Comparison of ENCODE assay signal across 31 mouse cellular contexts in the genomic region with DNA sequence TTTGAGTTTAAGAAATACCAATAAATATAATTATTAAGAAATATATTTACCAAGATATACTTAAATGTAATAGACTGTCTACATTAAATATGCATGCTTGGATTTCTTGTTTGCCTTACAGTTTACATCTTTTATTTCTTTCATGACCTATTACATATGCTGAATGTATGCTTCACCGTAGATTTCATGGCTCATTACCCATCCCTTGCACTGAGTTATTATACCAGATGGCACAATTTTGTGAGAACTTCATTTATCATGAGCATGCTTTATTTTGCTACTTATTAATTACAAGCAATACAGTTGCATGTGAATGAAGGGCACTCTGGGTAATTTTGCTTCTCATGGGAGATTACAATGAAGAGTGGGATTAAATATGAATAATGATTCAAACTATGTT.
A peak's percentile ranks its signal among the peaks of the same experiment; 100 is the strongest.
DNase-seq lines count a peak whose midpoint lies in the region; ATAC-seq and TF ChIP-seq lines count a peak whose summit lies in the region.
"Had no signal": no experiment of that assay in that cellular context is flagged by ENCODE, and none has a peak within 500 bp of the region (broad histone marks: within the 10 kb centered on the region; RNA-seq: fewer than 3 reads in every experiment).

No protein-coding gene starts in this region.

- H3K27ac ChIP-seq in hindbrain, embryonic 11.5 days (ENCODE audit: low read depth, low read length): no peak overlapping the region
- no peak overlapping the region for H3K27ac ChIP-seq in hindbrain, embryonic 10.5 days
- no peak overlapping the region for H3K27ac ChIP-seq in midbrain, postnatal 0 days (ENCODE audit: low read depth, low read length)
- H3K27ac ChIP-seq in midbrain, embryonic 13.5 days: no peak overlapping the region
- H3K27ac ChIP-seq in hindbrain, postnatal 0 days: no peak overlapping the region
- H3K27ac ChIP-seq: embryonic facial prominence, embryonic 10.5 days; embryonic facial prominence, embryonic 13.5 days; forebrain, embryonic 12.5 days; gastrocnemius, adult 2 months; heart, embryonic 15.5 days; hindbrain, embryonic 15.5 days had no signal

- TF ChIP-seq CTCF in midbrain, postnatal 0 days (IDR thresholded peaks at IDR 0.05): no peak
- no peak for TF ChIP-seq CTCF in hindbrain, postnatal 0 days (IDR thresholded peaks at IDR 0.05; ENCODE audit: low read depth)

- no peaks in the 10 kb centered on the region for H3K9me3 ChIP-seq in hindbrain, embryonic 11.5 days (ENCODE audit: control insufficient read depth, low read length)
- H3K9me3 ChIP-seq in hindbrain, embryonic 10.5 days: no peaks in the 10 kb centered on the region
- H3K9me3 ChIP-seq in midbrain, postnatal 0 days (ENCODE audit: low read length): no peaks in the 10 kb centered on the region
- H3K9me3 ChIP-seq in midbrain, embryonic 13.5 days: no peaks in the 10 kb centered on the region
- no peaks in the 10 kb centered on the region for H3K9me3 ChIP-seq in hindbrain, postnatal 0 days (ENCODE audit: low read length)
- H3K9me3 ChIP-seq: embryonic facial prominence, embryonic 10.5 days; embryonic facial prominence, embryonic 13.5 days; forebrain, embryonic 12.5 days; G1E; heart, embryonic 15.5 days; hindbrain, embryonic 15.5 days had no signal

- WGBS in hindbrain, embryonic 11.5 days: 83% methylated on average over 1 of the region's 1 CpGs
- WGBS in hindbrain, embryonic 10.5 days: 83% methylated on average over 1 of the region's 1 CpGs
- 64% methylated on average over 1 of the region's 1 CpGs for WGBS in midbrain, postnatal 0 days
- WGBS in midbrain, embryonic 13.5 days: 84% methylated on average over 1 of the region's 1 CpGs
- WGBS in hindbrain, postnatal 0 days: 38% methylated on average over 1 of the region's 1 CpGs

- no peaks in the 10 kb centered on the region for H3K27me3 ChIP-seq in hindbrain, embryonic 11.5 days (ENCODE audit: control insufficient read depth, insufficient read depth, low read length)
- H3K27me3 ChIP-seq in hindbrain, embryonic 10.5 days (ENCODE audit: insufficient read depth, poor library complexity, severe bottlenecking): no peaks in the 10 kb centered on the region
- H3K27me3 ChIP-seq in midbrain, postnatal 0 days (ENCODE audit: insufficient read depth, low read length): no peaks in the 10 kb centered on the region
- no peaks in the 10 kb centered on the region for H3K27me3 ChIP-seq in midbrain, embryonic 13.5 days
- H3K27me3 ChIP-seq in hindbrain, postnatal 0 days (ENCODE audit: insufficient read depth, low read length): no peaks in the 10 kb centered on the region
- H3K27me3 ChIP-seq: CH12.LX; embryonic facial prominence, embryonic 13.5 days; forebrain, embryonic 12.5 days; heart, embryonic 12.5 days; heart, embryonic 15.5 days; hindbrain, embryonic 15.5 days; Patski had no signal

- H3K4me3 ChIP-seq in hindbrain, embryonic 11.5 days (ENCODE audit: low read depth, low read length): no peak overlapping the region
- no peak overlapping the region for H3K4me3 ChIP-seq in hindbrain, embryonic 10.5 days
- no peak overlapping the region for H3K4me3 ChIP-seq in midbrain, postnatal 0 days (ENCODE audit: low read depth, low read length)
- no peak overlapping the region for H3K4me3 ChIP-seq in midbrain, embryonic 13.5 days (replicated peaks)
- no peak overlapping the region for H3K4me3 ChIP-seq in hindbrain, postnatal 0 days (ENCODE audit: low read length)
- H3K4me3 ChIP-seq: embryonic facial prominence, embryonic 10.5 days; embryonic facial prominence, embryonic 13.5 days; erythroblast, embryonic 14.5 days; forebrain, embryonic 12.5 days; gastrocnemius, adult 2 months; heart, embryonic 12.5 days; heart, embryonic 15.5 days; hindbrain, embryonic 15.5 days had no signal

- no peak overlapping the region for H3K4me2 ChIP-seq in hindbrain, embryonic 11.5 days (replicated peaks; ENCODE audit: low read depth, low read length)
- H3K4me2 ChIP-seq in midbrain, postnatal 0 days (ENCODE audit: low read depth, low read length, poor library complexity, severe bottlenecking): no peak overlapping the region
- no peak overlapping the region for H3K4me2 ChIP-seq in midbrain, embryonic 13.5 days (replicated peaks)
- no peak overlapping the region for H3K4me2 ChIP-seq in hindbrain, postnatal 0 days (ENCODE audit: low read depth, low read length)
- H3K4me2 ChIP-seq: embryonic facial prominence, embryonic 13.5 days; forebrain, embryonic 12.5 days; heart, embryonic 12.5 days; heart, embryonic 15.5 days; hindbrain, embryonic 15.5 days had no signal

- DNase-seq in hindbrain, embryonic 11.5 days (ENCODE audit: low spot score): no peak
- no peak for DNase-seq in hindbrain, embryonic 10.5 days (ENCODE audit: low spot score)
- peak; percentile 31 for DNase-seq in midbrain, postnatal 0 days (ENCODE audit: low spot score)
- peak; percentile 30 for DNase-seq in hindbrain, postnatal 0 days (ENCODE audit: low spot score)
- no peak for DNase-seq in layer of hippocampus, postnatal 36 days
- DNase-seq in layer of hippocampus, adult 9-11 months: no peak
- DNase-seq: adrenal gland, postnatal 14 days; B cell, adult 2 months; cerebellum, adult 11-12 months; cerebellum, adult 8-10 months; cerebellum, postnatal 36 days; embryo, embryonic 11 days; forebrain, postnatal 0 days; gastrocnemius, adult 2 months; gastrocnemius, postnatal 14 days; heart, adult 18-20 months; heart, postnatal 10 days; heart, postnatal 36 days had no signal

- no peak overlapping the region for H3K9ac ChIP-seq in hindbrain, embryonic 11.5 days (ENCODE audit: low read depth, low read length)
- H3K9ac ChIP-seq in midbrain, postnatal 0 days (replicated peaks; ENCODE audit: low read length, poor library complexity, severe bottlenecking): no peak overlapping the region
- no peak overlapping the region for H3K9ac ChIP-seq in midbrain, embryonic 13.5 days (replicated peaks)
- H3K9ac ChIP-seq in hindbrain, postnatal 0 days (replicated peaks; ENCODE audit: low read length): no peak overlapping the region
- H3K9ac ChIP-seq: embryonic facial prominence, embryonic 13.5 days; forebrain, embryonic 12.5 days; forebrain, postnatal 0 days; heart, embryonic 12.5 days; heart, embryonic 15.5 days; hindbrain, embryonic 15.5 days had no signal

- ATAC-seq in hindbrain, embryonic 11.5 days (ENCODE audit: low FRiP score): peak; percentile 38; the same call in 1 of the 2 replicates
- no peak for ATAC-seq in midbrain, postnatal 0 days (ENCODE audit: low FRiP score)
- no peak for ATAC-seq in midbrain, embryonic 13.5 days
- no peak for ATAC-seq in hindbrain, postnatal 0 days
- ATAC-seq: forebrain, postnatal 0 days; inflammation-experienced regulatory T-cells, adult 6 months; intestine, embryonic 16.5 days; Patski had no signal

- no peaks in the 10 kb centered on the region for H3K36me3 ChIP-seq in hindbrain, embryonic 11.5 days (ENCODE audit: control insufficient read depth, insufficient read depth, low read length)
- H3K36me3 ChIP-seq in hindbrain, embryonic 10.5 days: no peaks in the 10 kb centered on the region
- H3K36me3 ChIP-seq in midbrain, postnatal 0 days (ENCODE audit: insufficient read depth, low read length): no peaks in the 10 kb centered on the region
- no peaks in the 10 kb centered on the region for H3K36me3 ChIP-seq in midbrain, embryonic 13.5 days
- no peaks in the 10 kb centered on the region for H3K36me3 ChIP-seq in hindbrain, postnatal 0 days (ENCODE audit: insufficient read depth, low read length)
- H3K36me3 ChIP-seq: embryonic facial prominence, embryonic 10.5 days; embryonic facial prominence, embryonic 13.5 days; forebrain, embryonic 12.5 days; G1E; heart, embryonic 12.5 days; heart, embryonic 15.5 days; hindbrain, embryonic 15.5 days had no signal

- H3K4me1 ChIP-seq in hindbrain, embryonic 11.5 days (replicated peaks; ENCODE audit: control insufficient read depth, insufficient read depth, low read length): no peaks in the 10 kb centered on the region
- no peaks in the 10 kb centered on the region for H3K4me1 ChIP-seq in hindbrain, embryonic 10.5 days (replicated peaks)
- no peaks in the 10 kb centered on the region for H3K4me1 ChIP-seq in midbrain, postnatal 0 days (ENCODE audit: insufficient read depth, low read length)
- no peaks in the 10 kb centered on the region for H3K4me1 ChIP-seq in midbrain, embryonic 13.5 days (replicated peaks)
- no peaks in the 10 kb centered on the region for H3K4me1 ChIP-seq in hindbrain, postnatal 0 days (ENCODE audit: insufficient read depth, low read length)
- H3K4me1 ChIP-seq: embryonic facial prominence, embryonic 10.5 days; embryonic facial prominence, embryonic 13.5 days; forebrain, embryonic 12.5 days; heart, embryonic 12.5 days; heart, embryonic 15.5 days; hindbrain, embryonic 15.5 days had no signal

Comparison
In these comparisons a context has a peak if more than half of its experiments do, and no peak if none do; other contexts are left out.
1. DNase-seq: peak in midbrain, postnatal 0 days (single experiment) and hindbrain, postnatal 0 days (single experiment); none in hindbrain, embryonic 11.5 days (single experiment), hindbrain, embryonic 10.5 days (single experiment), layer of hippocampus, postnatal 36 days (0 of 2) and layer of hippocampus, adult 9-11 months (single experiment).